Mouse (Mus musculus): ENCODE measurements around the gene Gpatch4.

The Gpatch4 gene

GRCm38 (mm10) chr3:88094126-88094525 is 51.2 kb downstream of the Gpatch4 start:
- DNase-seq (ENCODE audit: low read depth, low spot score): no peak

GRCm38 (mm10) chr3:88097666-88098065 is 54.8 kb downstream of the Gpatch4 start:
- DNase-seq (ENCODE audit: low read depth, low spot score): no peak

GRCm38 (mm10) chr3:88100251-88100650 is 57.3 kb downstream of the Gpatch4 start:
- no peak for DNase-seq (ENCODE audit: low read depth, low spot score)

- no peak for DNase-seq (ENCODE audit: low read depth, low spot score)
Measured at GRCm38 (mm10) chr3:88101736-88102135, 58.8 kb downstream of the Gpatch4 start.

- DNase-seq (ENCODE audit: low read depth, low spot score): no peak
Measured at GRCm38 (mm10) chr3:88102196-88102595, 59.3 kb downstream of the Gpatch4 start.

- DNase-seq (ENCODE audit: low read depth, low spot score): no peak
Measured at GRCm38 (mm10) chr3:88102611-88103010, 59.7 kb downstream of the Gpatch4 start.
